Mouse (Mus musculus): Measurements from ENCODE around the gene Ryr1. TPM values are rescaled to one million over a fixed set of nuclear protein-coding genes. Genes with fewer than 3 reads are reported as not detected.

Ryr1 gene
- polyA plus RNA-seq, 1 experiment from 2014 or later, result 0.55 TPM

- DNase-seq (ENCODE audit: low spot score, missing footprints), result no peak
- no peaks in the 10 kb centered on the region for H3K9me3 ChIP-seq (ENCODE audit: control insufficient read depth, low read length)
- 34% methylated on average over 2 of the region's 2 CpGs for WGBS
Measured at GRCm38 (mm10) chr7:29128725-29129124, 3.7 kb upstream of the Ryr1 start.

GRCm38 (mm10) chr7:29126173-29126915, 1.4 kb upstream of the Ryr1 start:
- no peak for ATAC-seq (ENCODE audit: low FRiP score)
- Histone ChIP-seq H3K4me2 (no peak overlapping the region), H3K36me3 (ENCODE audit: control insufficient read depth, insufficient read depth, low read length) (no peaks in the 10 kb centered on the region), H3K27me3 (ENCODE audit: control insufficient read depth, insufficient read depth, low read length) (no peaks in the 10 kb centered on the region), H3K27ac (ENCODE audit: low read depth, low read length) (no peak overlapping the region), H3K4me1 (ENCODE audit: control insufficient read depth, insufficient read depth, low read length) (no peaks in the 10 kb centered on the region), H3K9ac (ENCODE audit: low read length) (no peak overlapping the region), H3K9me3 (ENCODE audit: control insufficient read depth, low read length) (no peaks in the 10 kb centered on the region), H3K4me3 (ENCODE audit: low read depth, low read length) (no peak overlapping the region)
- WGBS, result 34% methylated on average over 7 of the region's 7 CpGs
- DNase-seq (ENCODE audit: low spot score, missing footprints), result peak; percentile 92

More at GRCm38 (mm10) chr7:29128725-29129124, 3.7 kb upstream of the Ryr1 start:
- H3K4me2 ChIP-seq, result no peak overlapping the region
- no peak for ATAC-seq (ENCODE audit: low FRiP score)
- H3K4me3 ChIP-seq (ENCODE audit: low read depth, low read length), result no peak overlapping the region
- H3K9ac ChIP-seq (ENCODE audit: low read length), result no peak overlapping the region
- no peaks in the 10 kb centered on the region for H3K27me3 ChIP-seq (ENCODE audit: control insufficient read depth, insufficient read depth, low read length)
- H3K4me1 ChIP-seq (ENCODE audit: control insufficient read depth, insufficient read depth, low read length), result no peaks in the 10 kb centered on the region
- H3K27ac ChIP-seq (ENCODE audit: low read depth, low read length), result no peak overlapping the region
- no peaks in the 10 kb centered on the region for H3K36me3 ChIP-seq (ENCODE audit: control insufficient read depth, insufficient read depth, low read length)

- DNase-seq (ENCODE audit: low spot score, missing footprints), result no peak
- 55% methylated on average over 5 of the region's 5 CpGs for WGBS
Measured at GRCm38 (mm10) chr7:29123531-29124358, 1.2 kb downstream of the Ryr1 start.

GRCm38 (mm10) chr7:29122821-29123220, 2.2 kb downstream of the Ryr1 start:
- DNase-seq (ENCODE audit: low spot score, missing footprints) (no peak), ATAC-seq (ENCODE audit: low FRiP score) (no peak)
- 93% methylated on average over 9 of the region's 9 CpGs for WGBS
- Histone ChIP-seq H3K27me3 (ENCODE audit: control insufficient read depth, insufficient read depth, low read length) (no peaks in the 10 kb centered on the region; the same call in 1 of the 2 replicates), H3K27ac (ENCODE audit: low read depth, low read length) (no peak overlapping the region), H3K9ac (ENCODE audit: low read length) (no peak overlapping the region), H3K4me2 (no peak overlapping the region), H3K4me3 (ENCODE audit: low read depth, low read length) (no peak overlapping the region), H3K36me3 (ENCODE audit: control insufficient read depth, insufficient read depth, low read length) (no peaks in the 10 kb centered on the region), H3K4me1 (ENCODE audit: control insufficient read depth, insufficient read depth, low read length) (no peaks in the 10 kb centered on the region), H3K9me3 (ENCODE audit: control insufficient read depth, low read length) (no peaks in the 10 kb centered on the region)

More at GRCm38 (mm10) chr7:29123531-29124358, 1.2 kb downstream of the Ryr1 start:
- no peaks in the 10 kb centered on the region for H3K36me3 ChIP-seq (ENCODE audit: control insufficient read depth, insufficient read depth, low read length)
- H3K27me3 ChIP-seq (ENCODE audit: control insufficient read depth, insufficient read depth, low read length), result no peaks in the 10 kb centered on the region
- no peak for ATAC-seq (ENCODE audit: low FRiP score)
- H3K9ac ChIP-seq (ENCODE audit: low read length), result no peak overlapping the region
- H3K27ac ChIP-seq (ENCODE audit: low read depth, low read length), result no peak overlapping the region
- no peak overlapping the region for H3K4me3 ChIP-seq (ENCODE audit: low read depth, low read length)
- H3K9me3 ChIP-seq (ENCODE audit: control insufficient read depth, low read length), result no peaks in the 10 kb centered on the region
- no peak overlapping the region for H3K4me2 ChIP-seq
- H3K4me1 ChIP-seq (ENCODE audit: control insufficient read depth, insufficient read depth, low read length), result no peaks in the 10 kb centered on the region

GRCm38 (mm10) chr7:29119526-29119925, 5.5 kb downstream of the Ryr1 start:
- no peak overlapping the region for H3K27ac ChIP-seq (ENCODE audit: low read depth, low read length)
- ATAC-seq (ENCODE audit: low FRiP score) (no peak), DNase-seq (ENCODE audit: low spot score, missing footprints) (no peak)
- WGBS, result 69% methylated on average over 1 of the region's 1 CpGs
- no peak overlapping the region for H3K9ac ChIP-seq (ENCODE audit: low read length)
- no peak overlapping the region for H3K4me2 ChIP-seq
- no peaks in the 10 kb centered on the region for H3K36me3 ChIP-seq (ENCODE audit: control insufficient read depth, insufficient read depth, low read length)
- no peaks in the 10 kb centered on the region for H3K4me1 ChIP-seq (ENCODE audit: control insufficient read depth, insufficient read depth, low read length)
- no peaks in the 10 kb centered on the region; the same call in 1 of the 2 replicates for H3K27me3 ChIP-seq (ENCODE audit: control insufficient read depth, insufficient read depth, low read length)
- no peaks in the 10 kb centered on the region for H3K9me3 ChIP-seq (ENCODE audit: control insufficient read depth, low read length)
- H3K4me3 ChIP-seq (ENCODE audit: low read depth, low read length), result no peak overlapping the region

GRCm38 (mm10) chr7:29118142-29118851, 6.7 kb downstream of the Ryr1 start:
- WGBS, result 9% methylated on average over 18 of the region's 18 CpGs
- Histone ChIP-seq H3K4me2 (no peak overlapping the region), H3K4me1 (ENCODE audit: control insufficient read depth, insufficient read depth, low read length) (no peaks in the 10 kb centered on the region), H3K36me3 (ENCODE audit: control insufficient read depth, insufficient read depth, low read length) (no peaks in the 10 kb centered on the region), H3K9me3 (ENCODE audit: control insufficient read depth, low read length) (no peaks in the 10 kb centered on the region), H3K9ac (ENCODE audit: low read length) (no peak overlapping the region), H3K27ac (ENCODE audit: low read depth, low read length) (no peak overlapping the region), H3K27me3 (ENCODE audit: control insufficient read depth, insufficient read depth, low read length) (no peaks in the 10 kb centered on the region; the same call in 1 of the 2 replicates), H3K4me3 (ENCODE audit: low read depth, low read length) (no peak overlapping the region)
- DNase-seq (ENCODE audit: low spot score, missing footprints) (no peak), ATAC-seq (ENCODE audit: low FRiP score) (no peak)

- Histone ChIP-seq H3K36me3 (ENCODE audit: control insufficient read depth, insufficient read depth, low read length) (no peaks in the 10 kb centered on the region), H3K4me1 (ENCODE audit: control insufficient read depth, insufficient read depth, low read length) (peaks cover 7% of the 10 kb centered on the region; the same call in 1 of the 2 replicates), H3K27me3 (ENCODE audit: control insufficient read depth, insufficient read depth, low read length) (no peaks in the 10 kb centered on the region; the same call in 1 of the 2 replicates), H3K9me3 (ENCODE audit: control insufficient read depth, low read length) (no peaks in the 10 kb centered on the region), H3K4me2 (peak overlapping the region; percentile 34), H3K4me3 (ENCODE audit: low read depth, low read length) (no peak overlapping the region), H3K27ac (ENCODE audit: low read depth, low read length) (no peak overlapping the region), H3K9ac (ENCODE audit: low read length) (peak overlapping the region; percentile 27; the same call in 1 of the 2 replicates)
- DNase-seq (ENCODE audit: low spot score, missing footprints) (peak; percentile 86), ATAC-seq (ENCODE audit: low FRiP score) (peak; percentile 19; the same call in 1 of the 2 replicates)
- WGBS, result 27% methylated on average over 38 of the region's 38 CpGs
Measured at GRCm38 (mm10) chr7:29108992-29109955, 15.7 kb downstream of the Ryr1 start.

All from midbrain, embryonic 11.5 days (tissue).